Mouse (Mus musculus) bone marrow, adult 2 months (tissue): Measurements from ENCODE around the gene Mccc2.

Source experiments
- CTCF ChIP-seq: fragments of 200-500 bp; IDR thresholded peaks from 2 replicates; pipeline ENCODE4 v1.5.1; 2011; ENCODE audit warnings: low read length, control low read depth; ENCODE audit not compliant: control insufficient read depth, insufficient read depth
- POLR2A ChIP-seq: fragments of 200-500 bp; IDR thresholded peaks from 2 replicates; pipeline ENCODE4 v1.6.1; 2011; ENCODE audit warnings: low read depth, mild to moderate bottlenecking, control low read depth, low read length, borderline replicate concordance; ENCODE audit not compliant: control insufficient read depth

GRCm38 (mm10) chr13:99940601-99941000, 74.8 kb downstream of the Mccc2 start:
- TF ChIP-seq CTCF (no peak), POLR2A (no peak)
